Mouse (Mus musculus): ENCODE measurements around the gene Gm47985. TPM values are rescaled to one million over a fixed set of nuclear protein-coding genes. Genes with fewer than 3 reads are reported as not detected.
"Not testable (repeated sequence)": the region's sequence is repeated elsewhere in the genome, so short reads cannot be mapped to it uniquely, and the experiment has no call there.

The Gm47985 gene
- total and polyA plus RNA-seq, 3 experiments = not detected

- DNase-seq (ENCODE audit: extremely low read depth) = no peak
- in situ Hi-C loops (cut with MboI; ENCODE audit: low pct_ligation_motif_present, low pct_unique_long_range_greater_than_20kb, low sequenced_read_pairs) = no loop called here
- H3K9me3 ChIP-seq (replicated peaks; ENCODE audit: low read length) = no peaks in the 10 kb centered on the region
These were observed 2.2 kb upstream of the Gm47985 start for GRCm38 (mm10) chr1:151180167-151180566.

DNA sequence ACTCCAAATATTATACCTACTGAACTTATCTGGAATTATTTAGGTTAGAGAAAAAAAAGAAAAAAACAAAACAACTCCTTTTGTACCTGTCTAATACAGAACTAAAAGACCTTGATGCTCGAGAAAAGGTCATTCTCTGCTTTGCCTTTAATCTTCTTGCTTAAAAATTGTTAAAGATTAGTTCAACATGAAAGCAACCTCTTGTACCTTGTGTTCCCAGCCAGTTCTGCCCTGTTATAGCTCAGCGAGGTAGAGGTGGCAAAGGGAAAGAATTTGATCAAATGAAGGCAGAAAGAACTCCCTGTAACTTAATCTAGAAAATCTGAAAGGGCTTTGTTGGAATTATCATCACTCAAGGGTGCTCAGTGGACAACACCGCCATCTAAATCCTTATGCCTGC is 3.8 kb downstream of the Gm47985 start:
- H3K4me2 ChIP-seq (ENCODE audit: insufficient read depth, low read depth, poor library complexity, severe bottlenecking); H3K4me3 ChIP-seq (replicated peaks in 1 of 3; ENCODE audit: low read depth in 2 of 3, low read length in 2 of 3, poor library complexity in 1 of 3); in situ Hi-C loops (cut with MboI; ENCODE audit: low pct_ligation_motif_present, low pct_unique_long_range_greater_than_20kb, low sequenced_read_pairs); H3K9me3 ChIP-seq (replicated peaks; ENCODE audit: low read length); H3K9ac ChIP-seq (ENCODE audit: insufficient read depth, low read depth); dilution Hi-C loops (cut with MboI; ENCODE audit: extremely low pct_ligation_motif_present, extremely low pct_unique_long_range_greater_than_20kb, low sequenced_read_pairs); H3K79me2 ChIP-seq (replicated peaks; ENCODE audit: control insufficient read depth, extremely low read depth, insufficient read depth, poor library complexity, severe bottlenecking); DNase-seq (ENCODE audit: extremely low read depth); H3K27me3 ChIP-seq (replicated peaks); H3K27ac ChIP-seq (ENCODE audit: insufficient read depth, low read depth); H3K36me3 ChIP-seq (replicated peaks in 1 of 2; ENCODE audit: control insufficient read depth in 1 of 2, insufficient read depth in 1 of 2, low read length in 1 of 2): not testable (repeated sequence)
- peaks cover 0 to 12% of the 10 kb centered on the region in 2 experiments; a peak in 2 of 4 replicates for H3K4me1 ChIP-seq (ENCODE audit: control insufficient read depth in 1 of 2, insufficient read depth in 2 of 2)

More at GRCm38 (mm10) chr1:151180167-151180566, 2.2 kb upstream of the Gm47985 start:
- no peak overlapping the region for H3K4me2 ChIP-seq (ENCODE audit: insufficient read depth, low read depth, poor library complexity, severe bottlenecking)
- no peak overlapping the region for H3K9ac ChIP-seq (ENCODE audit: insufficient read depth, low read depth)
- H3K79me2 ChIP-seq (replicated peaks; ENCODE audit: control insufficient read depth, extremely low read depth, insufficient read depth, poor library complexity, severe bottlenecking) = no peaks in the 10 kb centered on the region
- dilution Hi-C loops (cut with MboI; ENCODE audit: extremely low pct_ligation_motif_present, extremely low pct_unique_long_range_greater_than_20kb, low sequenced_read_pairs) = no loop called here
- H3K27me3 ChIP-seq (replicated peaks) = no peaks in the 10 kb centered on the region
- no peak overlapping the region for H3K4me3 ChIP-seq (replicated peaks in 1 of 3; ENCODE audit: low read depth in 2 of 3, low read length in 2 of 3, poor library complexity in 1 of 3)
- H3K27ac ChIP-seq (ENCODE audit: insufficient read depth, low read depth) = no peak overlapping the region
- H3K4me1 ChIP-seq (ENCODE audit: control insufficient read depth in 1 of 2, insufficient read depth in 2 of 2) = peaks cover 0 to 26% of the 10 kb centered on the region in 2 experiments; a peak in 3 of 4 replicates
- TF ChIP-seq POLR2A (IDR thresholded peaks at IDR 0.05; ENCODE audit: low read depth, low read length) (no peak), CTCF (conservative IDR thresholded peaks at IDR 0.05 in 1 of 2, IDR thresholded peaks at IDR 0.05 in 1 of 2; ENCODE audit: low read depth in 2 of 2, low read length in 2 of 2) (no peak), SIN3A (IDR thresholded peaks at IDR 0.05; ENCODE audit: low read length) (no peak), ETS1 (conservative IDR thresholded peaks at IDR 0.05; ENCODE audit: low read depth, low read length) (no peak), MYC (IDR thresholded peaks at IDR 0.05; ENCODE audit: low read depth, low read length) (no peak), JUND (conservative IDR thresholded peaks at IDR 0.05; ENCODE audit: low read depth, low read length) (no peak), EP300 (IDR thresholded peaks at IDR 0.05; ENCODE audit: low read length) (no peak), GABPA (IDR thresholded peaks at IDR 0.05; ENCODE audit: insufficient replicate concordance, low read depth, low read length) (no peak), E2F4 (IDR thresholded peaks at IDR 0.05; ENCODE audit: insufficient replicate concordance, low read depth, low read length) (no peak), UBTF (IDR thresholded peaks at IDR 0.05; ENCODE audit: low read depth, low read length) (no peak), IRF4 (IDR thresholded peaks at IDR 0.05; ENCODE audit: low read depth, low read length) (no peak), ZNF384 (IDR thresholded peaks at IDR 0.05; ENCODE audit: low read depth, low read length) (no peak), RCOR1 (conservative IDR thresholded peaks at IDR 0.05; ENCODE audit: low read depth, low read length) (no peak), MAZ (IDR thresholded peaks at IDR 0.05; ENCODE audit: low read depth, low read length) (no peak), MAFK (IDR thresholded peaks at IDR 0.05; ENCODE audit: insufficient replicate concordance, low read length) (no peak), MXI1 (IDR thresholded peaks at IDR 0.05; ENCODE audit: low read depth, low read length) (no peak), USF1 (IDR thresholded peaks at IDR 0.05; ENCODE audit: low read depth, low read length) (no peak), NELFE (IDR thresholded peaks at IDR 0.05; ENCODE audit: low read depth, low read length) (no peak), KAT2A (IDR thresholded peaks at IDR 0.05; ENCODE audit: insufficient replicate concordance, low read length) (no peak), MEF2A (IDR thresholded peaks at IDR 0.05; ENCODE audit: borderline replicate concordance, low read depth, low read length) (no peak)
- no peaks in the 10 kb centered on the region for H3K36me3 ChIP-seq (replicated peaks in 1 of 2; ENCODE audit: control insufficient read depth in 1 of 2, insufficient read depth in 1 of 2, low read length in 1 of 2)

DNA sequence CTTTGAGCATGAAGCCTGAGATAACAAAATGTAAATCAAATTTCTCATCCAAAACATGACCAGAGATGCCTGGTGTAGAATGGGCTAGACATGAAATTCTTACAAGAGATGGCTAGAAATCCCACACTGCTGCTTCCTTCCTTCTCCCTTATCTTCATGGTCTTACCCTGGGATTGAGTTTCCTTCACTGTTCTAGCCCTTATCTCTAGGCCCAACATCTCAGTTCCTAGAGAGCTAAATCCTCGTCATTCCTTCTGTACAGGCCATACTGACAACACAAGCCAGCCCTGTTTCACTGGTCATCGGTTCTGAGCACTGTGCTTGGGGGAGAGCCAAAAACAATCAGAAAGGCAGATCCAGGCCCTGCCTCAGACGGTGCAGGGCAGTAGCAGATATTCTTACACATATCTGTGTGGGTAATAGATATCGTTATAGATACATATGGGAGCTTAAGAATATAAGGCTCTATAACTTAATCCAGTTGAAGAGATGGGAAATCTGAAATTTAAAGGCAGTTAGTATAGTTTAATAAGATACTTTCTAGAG is 4.6 kb downstream of the Gm47985 start:
- H3K4me3 ChIP-seq (replicated peaks in 1 of 3; ENCODE audit: low read depth in 2 of 3, low read length in 2 of 3, poor library complexity in 1 of 3); in situ Hi-C loops (cut with MboI; ENCODE audit: low pct_ligation_motif_present, low pct_unique_long_range_greater_than_20kb, low sequenced_read_pairs); H3K36me3 ChIP-seq (replicated peaks in 1 of 2; ENCODE audit: control insufficient read depth in 1 of 2, insufficient read depth in 1 of 2, low read length in 1 of 2); H3K9me3 ChIP-seq (replicated peaks; ENCODE audit: low read length); H3K27me3 ChIP-seq (replicated peaks); dilution Hi-C loops (cut with MboI; ENCODE audit: extremely low pct_ligation_motif_present, extremely low pct_unique_long_range_greater_than_20kb, low sequenced_read_pairs); H3K27ac ChIP-seq (ENCODE audit: insufficient read depth, low read depth); H3K9ac ChIP-seq (ENCODE audit: insufficient read depth, low read depth); DNase-seq (ENCODE audit: extremely low read depth); H3K4me2 ChIP-seq (ENCODE audit: insufficient read depth, low read depth, poor library complexity, severe bottlenecking); H3K79me2 ChIP-seq (replicated peaks; ENCODE audit: control insufficient read depth, extremely low read depth, insufficient read depth, poor library complexity, severe bottlenecking): not testable (repeated sequence)
- H3K4me1 ChIP-seq (ENCODE audit: control insufficient read depth in 1 of 2, insufficient read depth in 2 of 2) = peaks cover 0 to 12% of the 10 kb centered on the region in 2 experiments; a peak in 2 of 4 replicates
